Mouse (Mus musculus) urinary bladder, postnatal 14 days (tissue): Measurements from ENCODE around the gene Klhl22.
"Not testable (repeated sequence)": the region's sequence is repeated elsewhere in the genome, so short reads cannot be mapped to it uniquely, and the experiment has no call there.

Experiments
- DNase-seq: peaks from one replicate; pipeline ENCODE4 v3.0.0; 2021; ENCODE audit warnings: low spot score

Gene Klhl22

DNA sequence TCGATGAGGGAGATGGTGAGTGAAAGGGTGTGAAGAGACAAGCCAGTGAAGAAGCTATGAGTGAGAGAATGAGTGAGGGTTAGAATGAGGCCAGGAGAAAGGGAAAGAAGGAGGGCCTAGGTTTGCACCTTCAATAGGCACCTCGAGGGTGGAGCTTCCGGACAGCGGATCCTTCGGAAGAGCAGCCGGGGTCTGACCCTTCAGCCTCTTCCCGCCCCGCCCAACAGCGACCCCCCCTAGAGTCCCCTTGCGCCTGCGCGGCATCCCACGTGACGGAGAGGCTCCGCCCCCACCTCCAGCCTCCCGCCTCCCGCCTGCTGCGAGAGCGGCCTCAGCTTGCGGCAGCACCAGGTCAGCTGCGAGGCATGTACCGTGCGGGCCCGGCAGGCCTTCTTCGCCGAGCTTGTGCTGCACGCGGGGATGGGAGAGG lies at the start of gene Klhl22:
Gene Klhl22 (plus strand): TSS at position 275 of the 430 bp plus-strand sequence.
- DNase-seq = peak; percentile 90

GRCm38 (mm10) chr16:17717791-17718190 lies 41.6 kb upstream of the Klhl22 start:
- DNase-seq = no peak

DNA sequence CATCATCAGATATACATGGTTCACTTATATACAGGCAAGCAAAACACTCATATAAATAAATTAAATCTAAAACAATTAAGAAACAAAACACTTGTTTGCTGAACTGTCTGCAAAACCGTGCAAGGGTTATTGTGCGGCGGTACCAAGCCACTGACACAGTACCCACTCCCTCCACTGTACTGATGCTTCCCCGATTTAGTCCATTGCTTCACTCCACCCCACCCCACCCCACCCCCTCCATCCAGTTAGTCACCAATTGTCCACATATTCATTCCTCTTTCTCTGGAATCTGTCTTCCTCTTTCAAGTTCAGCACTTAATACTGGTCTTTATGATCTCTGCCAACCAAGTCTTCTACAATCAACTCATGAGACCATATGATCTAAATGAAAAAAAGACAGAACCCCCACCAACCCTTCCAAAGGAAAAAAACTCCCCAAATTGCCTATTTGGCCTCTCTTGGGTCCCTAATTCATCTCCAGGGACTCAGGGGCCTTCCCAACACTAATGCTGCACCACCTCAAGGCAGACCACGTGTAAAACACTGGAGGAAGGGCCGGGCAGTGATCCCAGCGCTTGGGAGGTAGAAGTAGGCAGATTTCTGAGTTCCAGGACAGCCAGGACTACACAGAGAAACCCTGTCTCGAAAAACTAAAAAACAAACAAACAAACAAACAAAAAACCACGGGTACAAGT lies 38.2 kb upstream of the Klhl22 start:
- DNase-seq = no peak

- no peak for DNase-seq
These were observed 37.5 kb upstream of the Klhl22 start for GRCm38 (mm10) chr16:17721822-17722460.

DNA sequence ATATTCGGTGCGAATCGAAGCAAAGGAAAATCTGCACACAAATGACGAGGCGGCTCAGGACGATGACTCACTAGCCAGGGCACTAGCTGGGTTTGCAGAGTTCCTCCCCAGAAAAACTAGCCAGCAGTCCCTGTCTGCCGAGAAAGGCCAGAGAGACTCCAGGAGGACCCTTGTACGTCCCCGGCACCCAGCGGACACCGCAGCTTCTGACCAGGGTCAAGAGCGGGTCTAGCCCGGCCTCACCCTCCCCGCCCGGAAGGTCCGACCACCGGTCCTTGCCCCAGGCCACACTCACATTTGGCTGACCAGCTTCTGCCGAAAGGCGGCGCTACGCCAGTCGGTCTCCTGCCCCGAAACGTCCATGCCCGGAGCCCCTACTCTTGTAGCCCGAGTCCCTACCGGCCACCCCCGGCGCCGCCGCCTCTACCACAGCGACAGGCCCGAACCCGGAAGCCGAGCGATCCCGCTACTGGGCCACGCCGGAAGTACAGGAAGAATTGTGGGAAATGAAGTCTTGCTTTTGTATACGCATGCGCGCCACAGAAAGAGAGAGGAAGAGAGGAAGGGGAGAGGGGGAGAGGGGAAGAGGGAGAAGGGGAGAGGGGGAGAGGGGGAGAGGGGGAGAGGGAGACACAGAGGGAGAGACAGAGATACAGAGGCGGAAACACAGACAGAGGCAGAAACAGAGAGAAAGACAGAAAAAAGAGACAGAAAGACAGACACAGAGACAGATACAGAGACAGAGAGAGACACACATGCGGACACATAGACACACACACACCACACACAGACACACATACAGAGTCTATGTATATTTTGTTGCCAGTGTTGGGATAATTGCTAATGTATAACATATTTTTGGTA lies 36.7 kb upstream of the Klhl22 start:
- DNase-seq = peak; percentile 88

DNA sequence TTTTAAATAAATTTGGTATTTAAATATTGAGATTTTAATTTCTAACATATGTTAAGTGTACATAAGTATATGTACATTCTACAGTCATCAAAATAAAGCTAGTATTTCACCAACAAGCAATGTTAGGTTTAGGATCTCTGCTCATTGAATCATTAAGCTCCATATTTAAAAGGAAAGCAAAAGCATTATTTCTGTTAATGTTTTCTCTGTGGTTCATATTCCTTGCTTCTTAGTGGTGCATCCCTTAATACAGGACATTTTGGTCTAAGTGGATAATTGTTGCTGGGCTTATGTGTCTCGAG lies 36.1 kb upstream of the Klhl22 start:
- DNase-seq = no peak

DNA sequence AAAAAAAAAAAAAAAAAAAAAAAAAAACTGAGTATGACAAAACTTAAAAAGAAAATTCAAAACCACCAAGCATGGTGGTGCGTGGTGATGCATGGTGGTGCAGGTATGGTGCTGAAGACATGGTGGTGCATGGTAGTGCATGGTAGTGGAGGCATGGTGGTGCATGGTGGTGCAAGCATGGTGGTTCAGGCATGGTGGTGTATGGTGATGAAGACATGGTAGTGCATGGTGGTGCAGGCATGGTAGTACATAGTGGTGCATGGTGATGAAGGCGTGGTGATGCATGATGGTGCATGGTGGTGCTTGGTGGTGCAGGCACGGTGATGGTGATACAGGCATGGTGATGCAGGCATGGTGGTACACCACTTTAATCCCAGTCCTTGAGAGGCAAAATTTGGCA lies 35.0 kb upstream of the Klhl22 start:
- DNase-seq = no peak

- DNase-seq = peak; percentile 51
These were observed 32.1 kb upstream of the Klhl22 start for GRCm38 (mm10) chr16:17727179-17727861.

GRCm38 (mm10) chr16:17729974-17730373 lies 29.4 kb upstream of the Klhl22 start:
- DNase-seq = no peak

GRCm38 (mm10) chr16:17732021-17732420 lies 27.4 kb upstream of the Klhl22 start:
- DNase-seq = no peak

GRCm38 (mm10) chr16:17732431-17732830 lies 27.0 kb upstream of the Klhl22 start:
- DNase-seq = no peak

DNA sequence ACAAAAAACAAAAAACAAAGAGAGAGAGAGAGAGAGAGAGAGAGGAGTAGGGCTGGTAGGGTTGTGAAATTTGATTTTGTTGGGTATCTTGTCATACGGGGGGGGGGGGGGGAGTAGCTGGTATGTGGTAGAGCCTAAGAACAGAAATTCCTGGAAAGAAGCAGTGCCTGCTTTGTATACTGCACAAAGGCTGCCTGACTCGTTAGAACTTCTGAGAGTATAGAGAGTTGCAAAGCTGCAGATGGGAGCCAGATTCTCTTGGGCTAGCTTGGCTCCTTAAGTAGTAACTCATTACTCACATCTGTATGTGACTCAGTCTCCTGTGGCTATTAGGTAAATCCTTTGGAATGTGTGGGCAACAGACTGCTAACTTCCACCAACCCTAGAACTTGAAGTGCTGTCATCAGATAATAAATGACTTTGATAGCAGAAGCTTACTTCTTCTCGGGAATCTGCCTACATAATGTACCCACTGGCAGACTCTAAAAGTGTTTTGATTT lies 26.5 kb upstream of the Klhl22 start, which contains the start of gene Med15:
Gene Med15 (minus strand): TSS at position 51 of the 500 bp plus-strand sequence.
- no peak for DNase-seq

- no peak for DNase-seq
These were observed 25.8 kb upstream of the Klhl22 start for GRCm38 (mm10) chr16:17733646-17734045.

- not testable (repeated sequence) for DNase-seq
These were observed 24.5 kb upstream of the Klhl22 start for GRCm38 (mm10) chr16:17734872-17735271.

DNA sequence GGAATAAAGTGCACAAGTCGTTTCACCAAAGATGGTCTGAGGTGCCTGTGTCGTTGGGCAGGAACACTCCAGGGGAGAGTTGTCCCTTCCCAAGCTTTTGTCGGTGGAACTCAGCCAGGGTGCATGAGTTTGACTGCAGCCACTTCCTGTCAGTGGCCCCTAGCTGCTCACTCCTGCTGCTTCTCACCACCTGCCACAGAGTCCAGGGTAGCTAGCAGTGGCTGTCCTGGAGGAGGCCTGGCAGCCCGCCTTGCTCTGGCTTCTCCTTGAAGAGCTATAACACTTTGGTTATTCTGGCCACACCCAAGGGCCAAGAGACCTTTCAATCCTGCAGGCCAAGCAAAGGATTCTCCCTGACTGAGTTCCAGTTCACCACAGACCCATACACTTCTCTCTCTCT lies 23.3 kb upstream of the Klhl22 start:
- no peak for DNase-seq

DNA sequence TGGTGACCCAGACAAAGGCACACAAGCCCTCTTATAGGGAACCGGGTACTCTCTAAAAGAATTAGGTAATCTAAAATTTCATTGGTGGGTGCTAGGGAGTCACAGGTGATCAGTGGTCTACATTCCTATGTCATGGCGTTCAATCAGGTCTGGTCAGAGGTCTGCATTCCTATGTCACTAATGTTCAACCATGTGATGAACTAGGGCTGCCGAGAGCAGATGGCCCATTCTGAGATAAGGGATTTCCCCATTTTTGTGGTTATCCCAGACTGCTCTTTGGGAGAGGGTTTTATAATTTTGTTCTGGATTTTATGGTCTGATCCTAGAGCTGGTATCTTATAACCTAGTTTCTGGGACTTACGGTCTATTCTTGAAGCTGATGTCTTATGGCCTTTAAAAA lies 19.3 kb upstream of the Klhl22 start:
- no peak for DNase-seq

DNA sequence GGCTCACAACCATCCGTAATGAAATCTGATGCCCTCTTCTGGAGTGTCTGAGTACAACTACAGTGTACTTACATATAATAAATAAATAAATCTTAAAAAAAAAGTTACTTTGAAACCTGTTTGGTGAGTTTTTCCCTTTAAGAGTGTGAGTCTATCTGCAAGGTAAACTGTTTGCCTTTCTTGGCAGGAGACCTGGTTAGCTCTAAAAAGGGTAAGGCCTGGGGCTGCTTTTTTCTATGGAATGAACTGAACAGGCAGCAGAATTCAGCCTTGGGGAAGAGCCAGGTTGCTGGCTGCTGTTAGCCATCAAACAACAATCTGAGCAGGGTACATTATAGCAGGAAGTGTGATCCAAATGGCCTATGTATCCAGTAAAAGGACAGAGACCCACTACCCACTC lies 16.6 kb upstream of the Klhl22 start:
- peak; percentile 50 for DNase-seq

GRCm38 (mm10) chr16:17743279-17743678 lies 16.1 kb upstream of the Klhl22 start:
- DNase-seq = peak; percentile 41

DNA sequence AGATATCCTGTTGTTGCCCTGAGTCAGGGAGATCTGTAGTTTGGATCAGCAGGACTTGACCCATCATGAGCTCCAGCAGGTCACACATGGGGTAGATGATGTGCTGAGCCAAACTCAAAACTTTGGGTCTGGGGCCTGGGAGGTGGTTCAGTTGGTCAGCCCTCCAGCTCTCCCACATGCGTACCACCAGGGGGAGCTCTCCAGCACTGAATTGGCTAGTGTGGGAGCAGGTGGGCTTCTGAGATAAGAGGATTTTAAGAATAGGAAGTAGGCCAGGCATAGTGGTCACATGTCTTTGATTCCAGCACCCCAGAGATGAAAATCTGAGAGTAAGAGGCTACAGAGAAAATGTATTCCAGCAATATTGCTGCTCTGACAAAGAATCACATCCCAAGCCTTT lies 14.9 kb upstream of the Klhl22 start:
- no peak for DNase-seq

DNA sequence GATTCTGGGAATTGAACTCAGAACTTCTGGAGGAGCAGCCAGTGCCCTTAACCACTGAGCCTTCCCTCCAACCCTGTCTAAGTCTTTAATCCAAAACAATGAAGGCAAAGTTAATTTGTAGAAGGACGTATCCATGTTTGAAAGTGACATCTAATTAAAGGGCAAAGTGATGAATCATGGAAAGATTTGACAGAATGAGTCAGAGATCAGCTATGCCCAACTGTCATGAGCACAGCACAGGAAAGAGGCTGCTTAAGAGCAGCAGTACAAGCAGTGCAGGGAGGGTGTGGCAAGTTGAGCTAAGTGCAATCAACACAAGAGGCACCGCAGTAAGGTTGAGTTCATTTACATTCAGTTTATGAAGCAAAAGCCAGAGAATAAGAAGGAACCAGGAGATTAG lies 14.4 kb upstream of the Klhl22 start:
- no peak for DNase-seq

GRCm38 (mm10) chr16:17753001-17753400 lies 6.4 kb upstream of the Klhl22 start:
- peak; percentile 72 for DNase-seq

GRCm38 (mm10) chr16:17753686-17754085 lies 5.7 kb upstream of the Klhl22 start:
- peak; percentile 22 for DNase-seq
